Mouse (Mus musculus): ENCODE results near the gene Palb2. TPM values are rescaled to one million over a fixed set of nuclear protein-coding genes. Genes with fewer than 3 reads are reported as not detected.

Palb2 gene
- polyA plus RNA-seq (2017; shearing (Covaris generic)), result 9.1 TPM

DNA sequence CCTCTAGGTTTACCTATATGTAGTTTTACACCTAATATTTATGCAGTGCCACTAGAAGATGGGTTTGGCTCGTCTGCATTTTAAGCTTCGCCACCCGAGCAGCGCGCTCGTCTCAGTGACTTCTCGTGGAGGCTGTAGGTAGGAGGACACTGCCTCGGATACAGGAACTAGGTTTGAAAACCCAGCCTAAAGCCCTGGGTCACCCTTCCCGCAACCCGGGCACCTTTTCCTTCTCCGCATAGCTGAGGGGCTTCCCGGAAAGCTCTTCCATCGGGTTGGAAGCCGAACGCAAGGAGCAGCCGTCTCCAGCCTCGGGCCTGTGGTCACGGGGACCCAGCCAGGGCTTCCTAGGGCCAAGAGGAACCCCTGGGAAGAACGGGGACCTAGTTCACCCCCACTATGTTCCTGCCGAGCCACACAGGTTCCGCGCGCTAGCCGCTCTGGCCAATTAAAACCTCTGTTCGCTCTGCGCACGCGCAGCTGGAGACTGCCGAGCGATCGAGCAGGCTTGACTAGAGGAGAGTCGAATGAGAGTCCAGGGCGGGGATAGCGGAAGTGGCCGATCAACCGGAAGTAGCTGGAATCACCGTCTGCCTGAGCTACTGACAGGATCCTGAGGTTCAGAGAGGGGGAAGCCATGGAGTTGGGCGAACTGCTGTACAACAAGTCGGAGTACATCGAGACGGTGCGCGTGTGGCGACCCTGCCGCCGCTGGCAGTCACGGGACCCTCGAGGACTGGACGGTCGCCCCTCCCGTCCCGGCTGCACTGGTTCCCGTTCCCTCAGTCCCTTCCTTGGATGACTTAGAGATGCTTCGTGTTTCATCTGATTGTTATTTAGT, at the start of gene Palb2, which contains the start of gene Dctn5:
Gene Palb2 (minus strand): TSS at position 489 of the 841 bp plus-strand sequence.
Gene Dctn5 (plus strand): TSS at position 545 of the 841 bp plus-strand sequence.

DNA sequence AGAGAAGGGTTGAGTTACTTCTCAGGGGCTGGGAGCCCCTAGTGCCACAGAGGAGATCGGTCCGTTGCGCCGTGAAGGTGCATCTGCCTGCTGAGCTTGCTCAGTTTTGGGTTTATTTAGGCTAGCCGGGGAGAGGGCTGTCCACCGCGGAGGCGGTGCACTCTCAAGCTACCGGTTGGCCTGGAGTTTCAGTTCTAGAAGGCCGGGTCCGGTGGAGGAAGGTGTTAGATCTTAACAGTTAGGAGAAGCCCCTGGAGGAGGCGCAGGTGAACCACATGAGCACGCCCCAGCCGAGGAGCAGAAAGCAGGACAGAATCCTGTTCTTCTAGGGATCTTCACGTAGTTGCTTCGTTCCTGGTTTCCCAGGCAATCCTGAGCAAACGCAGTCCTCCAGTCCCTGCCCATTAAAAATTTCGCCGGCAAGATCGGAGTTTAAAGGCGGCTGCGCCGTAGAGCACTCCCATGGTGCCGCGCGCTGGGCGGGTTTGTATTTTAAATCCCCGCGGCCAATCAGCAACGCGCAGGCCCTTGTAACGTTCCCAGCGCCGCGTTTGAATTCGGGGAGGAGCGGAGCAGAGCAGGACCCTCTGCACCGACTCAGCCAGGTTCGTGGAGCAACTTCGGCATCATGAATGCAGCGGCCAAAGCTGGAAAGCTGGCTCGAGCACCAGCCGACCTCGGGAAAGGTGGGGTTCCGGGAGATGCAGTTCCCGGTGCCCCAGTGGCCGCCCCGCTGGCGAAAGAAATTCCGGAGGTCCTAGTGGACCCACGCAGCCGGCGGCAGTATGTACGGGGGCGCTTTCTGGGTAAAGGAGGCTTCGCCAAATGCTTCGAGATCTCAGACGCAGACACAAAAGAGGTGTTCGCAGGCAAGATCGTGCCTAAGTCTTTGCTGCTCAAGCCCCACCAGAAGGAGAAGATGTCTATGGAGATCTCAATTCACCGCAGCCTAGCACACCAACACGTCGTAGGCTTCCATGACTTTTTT, 26.4 kb upstream of the Palb2 start, which contains the start of gene Plk1:
Gene Plk1 (plus strand): TSS at position 525 of the 988 bp plus-strand sequence.

DNA sequence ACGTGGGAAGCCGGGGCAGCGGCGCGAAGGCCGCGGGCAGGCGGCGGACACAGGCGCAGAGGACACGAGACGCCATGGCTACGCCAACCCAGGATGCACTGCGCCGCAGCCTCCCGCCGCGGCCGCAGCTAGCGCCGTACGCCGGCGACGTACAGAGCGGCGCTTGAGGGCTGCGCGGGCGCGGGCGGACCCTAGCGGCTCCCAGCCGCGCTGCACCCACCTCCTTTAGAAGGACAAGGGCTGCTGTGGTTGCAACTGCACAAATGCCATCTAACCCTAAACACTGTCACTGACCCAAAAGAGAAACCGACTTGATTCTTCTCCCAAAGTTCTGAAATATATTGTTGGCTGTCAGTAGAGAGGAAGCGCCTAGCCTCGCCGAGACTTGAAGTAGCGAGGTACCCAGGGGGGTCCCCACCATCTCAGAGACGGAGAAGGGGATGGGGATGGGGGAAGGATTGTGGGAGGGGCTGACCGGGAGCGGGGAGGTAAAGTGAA, 31.0 kb downstream of the Palb2 start, which contains the start of gene Ndufab1:
Gene Ndufab1 (minus strand): TSS at position 140 of the 498 bp plus-strand sequence.

DNA sequence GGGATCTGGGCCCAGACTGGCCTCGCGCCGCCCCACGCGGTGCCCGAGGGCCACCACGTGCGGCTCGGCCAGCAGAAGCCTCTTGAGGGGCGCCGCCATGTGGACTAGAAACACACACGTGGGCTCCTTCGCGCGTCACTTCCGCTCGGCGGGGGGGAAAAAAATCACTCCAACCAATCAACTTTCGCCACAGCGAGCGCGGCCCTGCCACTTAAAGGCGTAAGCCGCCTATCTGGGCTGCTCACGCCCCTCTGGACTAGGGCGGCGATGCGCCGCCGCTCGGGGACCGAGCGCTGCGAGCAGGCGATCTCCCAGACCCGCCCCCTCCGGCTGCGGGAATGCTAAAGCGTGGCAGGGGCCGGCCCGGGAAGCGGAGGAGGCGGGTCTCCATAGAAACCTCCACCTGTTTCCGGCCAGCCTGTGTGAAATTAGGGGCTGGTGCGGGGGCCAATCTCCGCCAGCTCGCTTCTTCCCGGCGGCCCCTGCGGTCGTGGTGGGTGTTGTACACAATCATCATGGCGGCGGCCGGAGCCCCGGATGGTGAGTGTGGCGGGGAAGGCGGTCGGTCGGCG, 65.8 kb downstream of the Palb2 start, which contains the start of the genes Ubfd1 and Ears2:
Gene Ubfd1 (plus strand): TSS at position 231 of the 572 bp plus-strand sequence.
Gene Ears2 (minus strand): TSS at position 319 of the 572 bp plus-strand sequence.

Other genes starting within 250 kb of the Palb2 start
- 19.7 TPM for gene Cog7, start 151.3 kb downstream of the Palb2 start, polyA plus RNA-seq (2017; shearing (Covaris generic))
- gene Gga2, start 111.8 kb downstream of the Palb2 start, polyA plus RNA-seq (2017; shearing (Covaris generic)), result 2.9 TPM
- gene Ubfd1, start 65.8 kb downstream of the Palb2 start, polyA plus RNA-seq (2017; shearing (Covaris generic)), result 7.6 TPM
- gene Ears2, start 65.7 kb downstream of the Palb2 start, polyA plus RNA-seq (2017; shearing (Covaris generic)), result 11.8 TPM
- gene Ndufab1, start 31.1 kb downstream of the Palb2 start, polyA plus RNA-seq (2017; shearing (Covaris generic)), result 124 TPM
- 138 TPM for gene Dctn5, start 56 bp upstream of the Palb2 start, polyA plus RNA-seq (2017; shearing (Covaris generic))
- 5.4 TPM for gene Plk1, start 26.5 kb upstream of the Palb2 start, polyA plus RNA-seq (2017; shearing (Covaris generic))
- gene Ern2, start 53.2 kb upstream of the Palb2 start, polyA plus RNA-seq (2017; shearing (Covaris generic)), result not detected
- gene Chp2, start 86.5 kb upstream of the Palb2 start, polyA plus RNA-seq (2017; shearing (Covaris generic)), result not detected
- 28.1 TPM for gene Prkcb, start 155.8 kb upstream of the Palb2 start, polyA plus RNA-seq (2017; shearing (Covaris generic))